Mouse (Mus musculus): ENCODE results near the gene Zfp382. TPM values are rescaled to one million over a fixed set of nuclear protein-coding genes. Genes with fewer than 3 reads are reported as not detected.
A peak's percentile ranks its signal among the peaks of the same experiment; 100 is the strongest.

Gene Zfp382
- total RNA-seq (2014; rRNA removed; ENCODE audit: low replicate concordance) (2.6 and 4.5 TPM in 2 replicates), polyA plus RNA-seq (2015; fragmentation: Nextera tagmentation; extraction: Ambion mirVana) (3.8 and 4.6 TPM in 2 replicates)

DNA sequence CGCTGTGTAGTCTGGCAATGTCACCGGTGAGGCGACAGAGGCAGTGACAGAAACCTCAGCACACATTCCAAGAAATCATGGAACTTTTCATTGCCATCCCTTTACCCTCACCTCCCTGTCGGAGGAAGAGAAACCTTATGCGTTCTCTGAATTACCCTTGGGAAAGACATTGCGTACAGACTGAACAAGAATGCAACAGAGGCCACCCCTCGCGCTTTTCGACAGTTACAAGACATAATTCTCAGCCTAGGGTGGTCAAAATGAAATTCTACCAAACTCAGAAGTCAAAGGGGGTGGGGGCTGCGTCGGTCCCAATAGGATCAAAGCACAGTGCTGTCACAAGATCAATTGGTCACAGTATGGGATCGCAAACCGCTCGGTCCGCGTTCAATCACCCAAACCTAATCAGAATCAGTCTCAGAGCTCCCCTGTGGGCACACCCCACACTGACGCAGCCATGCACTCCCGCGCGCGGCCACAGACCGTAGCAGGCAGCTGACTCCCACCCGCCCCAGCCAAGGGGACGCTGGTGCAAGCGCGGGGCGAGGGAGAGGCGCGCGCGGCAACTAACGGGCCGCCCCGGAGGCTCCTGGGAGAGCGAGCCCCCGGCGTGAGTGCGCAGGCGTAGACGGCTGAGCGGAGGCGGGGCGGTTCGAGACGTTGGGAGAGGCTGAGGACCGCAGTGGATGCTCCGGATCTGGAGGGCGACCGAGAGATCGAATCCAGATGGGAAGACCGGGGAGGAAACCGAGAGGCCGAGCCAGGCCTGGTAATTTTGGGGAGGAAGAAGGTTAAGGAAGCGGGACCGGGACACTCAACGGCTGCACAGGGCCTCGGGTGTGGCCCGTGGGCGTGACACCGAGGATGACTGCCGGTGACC is at the start of gene Zfp382:
Gene Zfp382, plus strand, starts transcription at position 635 of the 880 bp plus-strand sequence.
- no peaks in the 10 kb centered on the region for H3K27me3 ChIP-seq (ENCODE audit: control insufficient read depth, insufficient read depth, low read length)
- H3K4me3 ChIP-seq (ENCODE audit: low read depth, low read length), result peak within 1 kb of the TSS; percentile 92
- no peak for TF ChIP-seq CTCF (IDR thresholded peaks at IDR 0.05; ENCODE audit: low read depth)
- TF ChIP-seq EP300 (IDR thresholded peaks at IDR 0.05; ENCODE audit: low read depth), result no peak
- peak within 1 kb of the TSS; percentile 99 for H3K4me2 ChIP-seq (ENCODE audit: low read depth, low read length)
- H3K4me1 ChIP-seq (ENCODE audit: control insufficient read depth, insufficient read depth), result 0 out of 2 replicates have a peak, but pooled peaks cover 4% of the 10 kb centered on the region
- WGBS, result under 1% methylated on average over 60 of the region's 61 CpGs
- peaks cover 13% of the 10 kb centered on the region for H3K36me3 ChIP-seq (replicated peaks; ENCODE audit: control insufficient read depth, insufficient read depth, low read length)
- peak within 1 kb of the TSS; percentile 85 for H3K27ac ChIP-seq (ENCODE audit: low read depth)
- DNase-seq (ENCODE audit: low spot score) (peak; percentile 93), ATAC-seq (ENCODE audit: insufficient read depth, low read depth) (peak; percentile 97)
- peak within 1 kb of the TSS; percentile 81 for H3K9ac ChIP-seq (replicated peaks; ENCODE audit: low read depth, low read length)
- H3K9me3 ChIP-seq (replicated peaks; ENCODE audit: control insufficient read depth, low read length), result no peaks in the 10 kb centered on the region

DNA sequence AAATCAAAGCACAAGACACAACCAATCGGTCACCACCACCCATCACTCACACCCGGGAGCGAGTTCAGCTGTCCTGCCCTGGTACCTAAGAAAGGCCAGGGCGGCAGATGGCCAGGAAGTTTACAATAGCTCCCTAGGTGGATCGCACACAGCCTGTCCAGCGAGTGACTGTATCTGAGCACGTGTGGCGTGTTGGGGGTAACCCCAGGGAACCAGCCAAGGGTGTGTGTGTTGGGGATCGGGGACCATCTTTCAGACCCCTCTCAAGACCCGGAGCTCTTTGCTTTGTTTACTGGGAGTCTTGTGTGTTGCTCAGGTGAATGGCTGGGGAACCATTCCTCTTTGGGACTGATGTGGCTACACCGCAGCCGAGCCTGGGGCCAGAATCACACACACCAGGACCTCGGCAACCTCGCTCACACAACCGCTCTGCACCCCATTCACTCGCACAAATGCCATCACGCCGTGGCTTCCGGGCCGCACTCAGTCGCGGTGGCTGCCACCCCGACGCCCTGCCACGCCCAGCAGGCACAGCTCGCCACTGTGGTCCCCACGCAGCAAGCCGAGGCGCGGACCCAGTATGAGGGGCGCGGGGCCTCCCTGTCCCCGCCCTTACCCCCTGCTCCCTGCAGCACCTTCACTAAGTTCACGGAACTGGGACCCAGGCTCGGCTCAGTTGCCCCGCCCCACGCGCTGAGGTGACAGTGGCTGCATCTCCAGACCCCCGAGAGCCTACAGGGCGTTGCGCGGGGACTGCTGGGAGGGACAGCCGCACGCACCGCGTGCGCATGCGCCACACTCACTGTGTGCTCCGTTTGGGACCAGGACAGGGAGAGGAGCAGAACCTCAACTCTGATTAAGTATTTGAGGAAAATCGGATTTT is 49.4 kb upstream of the Zfp382 start, which contains the start of gene Zfp82:
Gene Zfp82, minus strand, starts transcription at position 755 of the 883 bp plus-strand sequence.
- TF ChIP-seq EP300 (IDR thresholded peaks at IDR 0.05; ENCODE audit: low read depth), result no peak
- no peak for TF ChIP-seq CTCF (IDR thresholded peaks at IDR 0.05; ENCODE audit: low read depth)
- under 1% methylated on average over 50 of the region's 50 CpGs for WGBS
- Histone ChIP-seq H3K4me1 (ENCODE audit: control insufficient read depth, insufficient read depth) (no peaks in the 10 kb centered on the region), H3K4me3 (ENCODE audit: low read depth, low read length) (peak within 1 kb of the TSS; percentile 88), H3K27me3 (ENCODE audit: control insufficient read depth, insufficient read depth, low read length) (no peaks in the 10 kb centered on the region), H3K4me2 (ENCODE audit: low read depth, low read length) (peak within 1 kb of the TSS; percentile 99), H3K9ac (replicated peaks; ENCODE audit: low read depth, low read length) (peak within 1 kb of the TSS; percentile 67), H3K36me3 (replicated peaks; ENCODE audit: control insufficient read depth, insufficient read depth, low read length) (peaks cover 10% of the 10 kb centered on the region), H3K9me3 (replicated peaks; ENCODE audit: control insufficient read depth, low read length) (no peaks in the 10 kb centered on the region), H3K27ac (ENCODE audit: low read depth) (peak within 1 kb of the TSS; percentile 26; the same call in 1 of the 2 replicates)
- ATAC-seq (ENCODE audit: insufficient read depth, low read depth), result peak; percentile 91
- DNase-seq (ENCODE audit: low spot score), result peak; percentile 81

DNA sequence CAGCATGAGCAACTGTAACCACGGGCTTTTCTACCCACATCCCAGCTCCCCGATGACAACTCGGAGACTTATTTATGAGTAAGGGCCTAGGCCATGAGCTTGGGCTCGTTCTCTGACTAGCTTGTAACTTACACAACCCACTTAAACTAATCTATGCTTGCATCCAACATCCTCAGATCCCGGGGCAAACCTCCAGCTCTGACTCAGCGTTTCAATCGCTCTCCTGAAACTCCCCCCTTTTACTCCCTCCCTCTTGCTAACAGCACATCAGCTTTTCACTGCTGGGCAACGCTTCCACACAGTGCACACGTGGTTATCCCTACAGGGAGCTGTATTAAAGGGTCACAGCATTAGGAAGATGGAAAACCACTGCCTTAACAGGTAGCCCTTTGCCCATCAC is 35.2 kb upstream of the Zfp382 start:
- 86% methylated on average over 9 of the region's 9 CpGs for WGBS
- H3K4me2 ChIP-seq (ENCODE audit: low read depth, low read length), result no peak overlapping the region
- no peaks in the 10 kb centered on the region; the same call in 1 of the 2 replicates for H3K36me3 ChIP-seq (replicated peaks; ENCODE audit: control insufficient read depth, insufficient read depth, low read length)
- H3K27me3 ChIP-seq (ENCODE audit: control insufficient read depth, insufficient read depth, low read length), result no peaks in the 10 kb centered on the region
- DNase-seq (ENCODE audit: low spot score) (no peak), ATAC-seq (ENCODE audit: insufficient read depth, low read depth) (no peak)
- no peak overlapping the region for H3K27ac ChIP-seq (ENCODE audit: low read depth)
- H3K9me3 ChIP-seq (replicated peaks; ENCODE audit: control insufficient read depth, low read length), result no peaks in the 10 kb centered on the region
- peaks cover 7% of the 10 kb centered on the region; the same call in 1 of the 2 replicates for H3K4me1 ChIP-seq (ENCODE audit: control insufficient read depth, insufficient read depth)
- no peak overlapping the region for H3K4me3 ChIP-seq (ENCODE audit: low read depth, low read length)
- no peak overlapping the region for H3K9ac ChIP-seq (replicated peaks; ENCODE audit: low read depth, low read length)
- TF ChIP-seq EP300 (IDR thresholded peaks at IDR 0.05; ENCODE audit: low read depth), result no peak
- TF ChIP-seq CTCF (IDR thresholded peaks at IDR 0.05; ENCODE audit: low read depth), result no peak

DNA sequence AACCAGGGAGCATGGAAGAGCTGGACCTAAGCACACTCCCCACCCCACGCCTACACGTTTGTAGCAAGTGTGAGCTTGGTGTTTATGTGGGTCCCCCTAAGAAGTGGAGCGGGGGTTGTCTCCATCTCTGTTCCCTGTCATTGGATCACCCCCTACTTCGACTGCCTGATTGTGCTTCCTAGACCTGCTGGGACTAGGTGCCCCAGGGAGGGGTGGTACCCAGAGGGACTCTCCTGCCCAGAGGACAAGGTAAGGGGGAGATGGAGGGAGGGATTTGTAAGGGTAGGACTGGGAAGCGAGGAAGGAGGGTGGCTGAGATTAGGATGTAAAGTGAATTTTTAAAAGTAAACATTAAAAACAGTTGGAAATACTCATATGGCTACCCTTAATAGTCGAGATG is 32.3 kb upstream of the Zfp382 start:
- WGBS, result 24% methylated on average over 6 of the region's 6 CpGs
- H3K4me3 ChIP-seq (ENCODE audit: low read depth, low read length), result peak overlapping the region; percentile 53
- H3K9me3 ChIP-seq (replicated peaks; ENCODE audit: control insufficient read depth, low read length), result no peaks in the 10 kb centered on the region
- ATAC-seq (ENCODE audit: insufficient read depth, low read depth) (no peak), DNase-seq (ENCODE audit: low spot score) (no peak)
- H3K27me3 ChIP-seq (ENCODE audit: control insufficient read depth, insufficient read depth, low read length), result no peaks in the 10 kb centered on the region
- peak overlapping the region; percentile 81 for H3K4me2 ChIP-seq (ENCODE audit: low read depth, low read length)
- H3K36me3 ChIP-seq (replicated peaks; ENCODE audit: control insufficient read depth, insufficient read depth, low read length), result no peaks in the 10 kb centered on the region; the same call in 1 of the 2 replicates
- H3K9ac ChIP-seq (replicated peaks; ENCODE audit: low read depth, low read length), result peak overlapping the region; percentile 60
- TF ChIP-seq EP300 (IDR thresholded peaks at IDR 0.05; ENCODE audit: low read depth), result no peak
- TF ChIP-seq CTCF (IDR thresholded peaks at IDR 0.05; ENCODE audit: low read depth), result no peak
- H3K27ac ChIP-seq (ENCODE audit: low read depth), result no peak overlapping the region
- H3K4me1 ChIP-seq (ENCODE audit: control insufficient read depth, insufficient read depth), result peaks cover 13% of the 10 kb centered on the region
